Mouse (Mus musculus) forebrain, embryonic 15.5 days (tissue): ENCODE results near the gene Gabbr1. TPM values are rescaled to one million over a fixed set of nuclear protein-coding genes. Genes with fewer than 3 reads are reported as not detected.
A peak's percentile ranks its signal among the peaks of the same experiment; 100 is the strongest.
"Not testable (repeated sequence)": the region's sequence is repeated elsewhere in the genome, so short reads cannot be mapped to it uniquely, and the experiment has no call there.

ENCODE experiments used
- ATAC-seq: fragments of 200-750 bp; cut with Nextera tagmentation; replicated peaks from 2 replicates; pipeline ENCODE4 v1.8.0; 2017; ENCODE audit warnings: mild to moderate bottlenecking, moderate TSS enrichment, moderate library complexity
- H3K27ac ChIP-seq: fragments of 300-500 bp; sonication (generic); replicated peaks from 2 replicates; pipeline ENCODE4 v1.5.1; 2015; ENCODE audit warnings: mild to moderate bottlenecking, inconsistent platforms
- H3K27me3 ChIP-seq: fragments of 300-500 bp; sonication (generic); 2 replicates; pipeline ENCODE4 v1.6.1; 2015; ENCODE audit warnings: inconsistent platforms
- H3K36me3 ChIP-seq: fragments of 300-500 bp; sonication (generic); 2 replicates; pipeline ENCODE4 v1.6.1; 2015; ENCODE audit warnings: mild to moderate bottlenecking, inconsistent platforms
- H3K4me1 ChIP-seq: fragments of 300-500 bp; sonication (generic); 2 replicates; pipeline ENCODE4 v1.6.1; 2015; ENCODE audit warnings: inconsistent platforms
- H3K4me2 ChIP-seq: fragments of 300-500 bp; sonication (generic); replicated peaks from 2 replicates; pipeline ENCODE4 v1.6.1; 2015; ENCODE audit warnings: mild to moderate bottlenecking, inconsistent platforms
- H3K4me3 ChIP-seq: fragments of 300-500 bp; sonication (generic); 2 replicates; pipeline ENCODE4 v1.5.1; 2015; ENCODE audit warnings: mild to moderate bottlenecking, inconsistent platforms
- H3K9ac ChIP-seq: fragments of 300-500 bp; sonication (generic); replicated peaks from 2 replicates; pipeline ENCODE4 v1.6.1; 2015; ENCODE audit warnings: mild to moderate bottlenecking, inconsistent platforms
- H3K9me3 ChIP-seq: fragments of 300-500 bp; sonication (generic); 2 replicates; pipeline ENCODE4 v1.6.1; 2016; ENCODE audit warnings: inconsistent platforms
- WGBS: fragments of 180-500 bp; shearing (Covaris S2); methylation state at CpG from one replicate; pipeline ENCODE4 v1.1.7; 2015; ENCODE audit warnings: mixed read lengths; 5-methylcytosine and 5-hydroxymethylcytosine counted together
- polyA plus RNA-seq: library from polyadenylated mRNA; unstranded; fragments of >200 nt; fragmentation: Nextera tagmentation; extraction: Ambion mirVana; gene quantifications from 2 replicates; pipeline ENCODE4 v1.2.1, GENCODE M21; 2015

The Gabbr1 gene
- polyA plus RNA-seq, 1 experiment from 2014 or later = 53.1 TPM

GRCm38 (mm10) chr17:37018328-37018727 is 27.4 kb upstream of the Gabbr1 start:
- Histone ChIP-seq H3K9ac (no peak overlapping the region), H3K4me1 (no peaks in the 10 kb centered on the region), H3K36me3 (no peaks in the 10 kb centered on the region), H3K27me3 (no peaks in the 10 kb centered on the region), H3K4me2 (no peak overlapping the region), H3K9me3 (no peaks in the 10 kb centered on the region), H3K4me3 (no peak overlapping the region), H3K27ac (0 out of 2 replicates have a peak overlapping the region, but pooled peaks have one; percentile 11)
- ATAC-seq = no peak
- 38% methylated on average over 3 of the region's 3 CpGs for WGBS

- H3K27me3 ChIP-seq, H3K36me3 ChIP-seq, ATAC-seq, H3K4me1 ChIP-seq, H3K9ac ChIP-seq, H3K9me3 ChIP-seq, H3K4me2 ChIP-seq, H3K27ac ChIP-seq, H3K4me3 ChIP-seq: not testable (repeated sequence)
- 95% methylated on average over 5 of the region's 5 CpGs for WGBS
These were observed 26.5 kb upstream of the Gabbr1 start for GRCm38 (mm10) chr17:37019242-37019641.

- WGBS = 75% methylated on average over 9 of the region's 9 CpGs
- no peak within 1 kb of the TSS for H3K4me3 ChIP-seq
- no peaks in the 10 kb centered on the region for H3K27me3 ChIP-seq
- no peak within 1 kb of the TSS for H3K27ac ChIP-seq
- ATAC-seq = no peak
- no peak within 1 kb of the TSS for H3K9ac ChIP-seq
- no peaks in the 10 kb centered on the region for H3K9me3 ChIP-seq
- H3K4me2 ChIP-seq = no peak within 1 kb of the TSS
- no peaks in the 10 kb centered on the region for H3K36me3 ChIP-seq
- peaks cover 3% of the 10 kb centered on the region; the same call in 1 of the 2 replicates for H3K4me1 ChIP-seq
These were observed 22.9 kb upstream of the Gabbr1 start, which contains the start of gene Mog for GRCm38 (mm10) chr17:37022628-37023576. Gene Mog (minus strand): TSS chr17:37023398.

DNA sequence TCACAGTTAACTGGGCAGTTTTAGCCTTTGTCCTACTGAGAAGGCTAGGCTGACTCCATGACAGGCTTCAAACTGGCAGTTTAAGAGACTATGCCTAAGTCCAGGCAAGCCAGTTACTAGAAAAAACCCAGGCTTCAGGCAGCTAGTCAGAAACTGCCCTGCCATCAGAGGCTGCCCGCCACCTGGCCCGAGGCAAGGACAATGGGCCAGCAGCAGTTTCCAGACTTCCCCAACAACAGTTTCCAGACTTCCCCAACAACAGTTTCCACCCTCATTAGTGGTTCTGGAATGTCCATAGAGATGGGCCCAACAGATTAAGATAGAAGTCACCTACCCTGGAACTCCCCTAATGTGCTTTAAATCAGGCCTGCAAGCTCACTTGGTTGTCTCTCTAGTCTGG is 19.3 kb upstream of the Gabbr1 start:
- H3K4me1 ChIP-seq = peaks cover 19% of the 10 kb centered on the region
- no peak overlapping the region for H3K4me3 ChIP-seq
- WGBS = 64% methylated on average over 2 of the region's 2 CpGs
- H3K9ac ChIP-seq = no peak overlapping the region
- H3K27ac ChIP-seq = no peak overlapping the region
- no peak for ATAC-seq
- no peak overlapping the region for H3K4me2 ChIP-seq
- H3K27me3 ChIP-seq = no peaks in the 10 kb centered on the region
- H3K9me3 ChIP-seq = no peaks in the 10 kb centered on the region
- H3K36me3 ChIP-seq = no peaks in the 10 kb centered on the region

GRCm38 (mm10) chr17:37027486-37027885 is 18.3 kb upstream of the Gabbr1 start:
- Histone ChIP-seq H3K4me1 (peaks cover 19% of the 10 kb centered on the region), H3K27me3 (no peaks in the 10 kb centered on the region), H3K4me2 (no peak overlapping the region), H3K27ac (peak overlapping the region; percentile 99), H3K4me3 (no peak overlapping the region), H3K36me3 (no peaks in the 10 kb centered on the region), H3K9me3 (no peaks in the 10 kb centered on the region), H3K9ac (no peak overlapping the region)
- 93% methylated on average over 4 of the region's 4 CpGs for WGBS
- no peak for ATAC-seq

DNA sequence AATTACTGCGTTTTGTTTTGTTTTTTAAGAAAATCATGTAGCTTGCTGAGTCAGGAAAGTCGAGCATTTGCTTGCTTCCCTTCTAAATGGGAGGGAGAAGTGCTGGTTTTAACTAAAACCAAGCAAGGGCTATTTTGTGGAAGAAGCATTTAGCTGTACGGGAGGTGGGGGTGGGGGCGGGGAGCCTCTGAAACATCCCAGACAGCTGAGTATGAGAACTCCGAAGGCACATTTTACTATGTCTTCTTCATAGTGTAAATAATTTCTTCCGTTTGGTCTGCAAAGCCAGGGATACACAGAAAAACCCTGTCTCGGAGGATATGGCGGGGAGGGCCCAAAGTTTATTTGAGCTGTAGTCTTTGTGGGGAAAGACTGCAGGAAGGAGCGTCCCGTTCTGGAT is 17.6 kb upstream of the Gabbr1 start:
- H3K36me3 ChIP-seq = no peaks in the 10 kb centered on the region
- H3K4me3 ChIP-seq = peak overlapping the region; percentile 51
- ATAC-seq = peak; percentile 30
- H3K9me3 ChIP-seq = no peaks in the 10 kb centered on the region
- WGBS = 3% methylated on average over 10 of the region's 10 CpGs
- peak overlapping the region; percentile 53 for H3K9ac ChIP-seq
- H3K4me2 ChIP-seq = peak overlapping the region; percentile 40
- peaks cover 19% of the 10 kb centered on the region for H3K4me1 ChIP-seq
- H3K27me3 ChIP-seq = no peaks in the 10 kb centered on the region
- H3K27ac ChIP-seq = peak overlapping the region; percentile 99

DNA sequence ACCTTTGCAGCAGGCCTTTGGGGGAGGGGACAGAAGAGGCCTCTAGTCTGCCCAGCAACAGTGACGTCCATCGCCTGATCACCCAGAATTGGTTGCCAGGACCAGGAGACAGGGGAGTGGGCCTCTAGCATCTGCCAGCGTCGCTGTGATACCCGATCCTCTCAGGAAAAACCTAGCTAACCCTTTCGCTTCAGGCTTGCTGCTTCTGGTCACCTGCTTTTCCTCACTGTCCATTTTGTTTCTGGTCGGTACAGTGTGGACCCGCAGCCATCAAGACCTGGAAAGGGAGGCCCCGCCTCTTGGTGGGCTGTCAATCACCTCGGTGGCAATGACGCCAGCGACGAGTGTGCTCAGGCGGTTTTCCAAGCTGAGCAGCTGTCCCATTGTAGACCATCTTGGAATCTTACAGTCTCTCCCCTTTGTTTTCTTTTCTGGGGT is 17.1 kb upstream of the Gabbr1 start:
- H3K9ac ChIP-seq = peak overlapping the region; percentile 53
- peak overlapping the region; percentile 99 for H3K27ac ChIP-seq
- WGBS = under 1% methylated on average over 14 of the region's 14 CpGs
- H3K36me3 ChIP-seq = no peaks in the 10 kb centered on the region
- no peaks in the 10 kb centered on the region for H3K27me3 ChIP-seq
- H3K9me3 ChIP-seq = no peaks in the 10 kb centered on the region
- peaks cover 19% of the 10 kb centered on the region for H3K4me1 ChIP-seq
- H3K4me2 ChIP-seq = peak overlapping the region; percentile 40
- peak overlapping the region; percentile 51 for H3K4me3 ChIP-seq
- ATAC-seq = peak; percentile 98

GRCm38 (mm10) chr17:37029162-37029561 is 16.6 kb upstream of the Gabbr1 start:
- Histone ChIP-seq H3K4me2 (peak overlapping the region; percentile 40), H3K27me3 (no peaks in the 10 kb centered on the region), H3K27ac (peak overlapping the region; percentile 99), H3K9me3 (no peaks in the 10 kb centered on the region), H3K9ac (peak overlapping the region; percentile 53), H3K4me3 (peak overlapping the region; percentile 51), H3K36me3 (no peaks in the 10 kb centered on the region), H3K4me1 (peaks cover 19% of the 10 kb centered on the region)
- 57% methylated on average over 8 of the region's 8 CpGs for WGBS
- peak; percentile 32 for ATAC-seq

- H3K9ac ChIP-seq = no peak overlapping the region
- no peaks in the 10 kb centered on the region for H3K36me3 ChIP-seq
- no peak overlapping the region for H3K27ac ChIP-seq
- H3K27me3 ChIP-seq = no peaks in the 10 kb centered on the region
- H3K4me2 ChIP-seq = no peak overlapping the region
- no peaks in the 10 kb centered on the region for H3K9me3 ChIP-seq
- H3K4me3 ChIP-seq = no peak overlapping the region
- ATAC-seq = no peak
- 80% methylated on average over 2 of the region's 2 CpGs for WGBS
- no peaks in the 10 kb centered on the region for H3K4me1 ChIP-seq
These were observed 6.5 kb upstream of the Gabbr1 start for GRCm38 (mm10) chr17:37039127-37039894.

DNA sequence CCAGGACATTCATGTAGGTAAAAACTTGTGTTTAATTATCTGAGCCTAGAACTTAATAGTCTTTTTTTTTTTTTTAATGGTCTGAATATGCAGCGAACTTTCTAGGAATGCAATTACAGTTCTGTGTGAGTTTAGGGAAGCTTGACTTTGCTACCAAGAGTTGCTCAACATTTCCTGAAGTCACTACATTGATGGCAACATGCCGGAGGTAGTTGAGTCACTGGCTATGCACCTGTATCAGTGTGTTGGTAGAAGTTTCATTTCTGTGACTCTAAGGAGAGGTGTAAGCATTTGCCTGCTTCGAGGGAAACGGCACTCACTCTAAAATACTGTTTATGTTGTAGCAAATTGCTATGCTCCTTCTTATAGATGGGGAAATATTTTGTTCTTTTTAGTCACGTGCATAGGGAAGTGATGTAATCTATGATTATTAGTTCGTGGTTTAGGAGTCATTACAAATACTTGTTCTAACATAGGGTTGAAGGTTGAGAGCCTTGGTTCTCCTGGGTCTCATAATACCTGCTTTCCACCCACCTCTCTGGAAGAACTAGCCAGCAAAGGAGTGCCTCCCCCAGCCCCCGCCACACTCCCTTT is 1.0 kb upstream of the Gabbr1 start:
- WGBS = 73% methylated on average over 7 of the region's 7 CpGs
- H3K4me2 ChIP-seq = peak overlapping the region; percentile 91

DNA sequence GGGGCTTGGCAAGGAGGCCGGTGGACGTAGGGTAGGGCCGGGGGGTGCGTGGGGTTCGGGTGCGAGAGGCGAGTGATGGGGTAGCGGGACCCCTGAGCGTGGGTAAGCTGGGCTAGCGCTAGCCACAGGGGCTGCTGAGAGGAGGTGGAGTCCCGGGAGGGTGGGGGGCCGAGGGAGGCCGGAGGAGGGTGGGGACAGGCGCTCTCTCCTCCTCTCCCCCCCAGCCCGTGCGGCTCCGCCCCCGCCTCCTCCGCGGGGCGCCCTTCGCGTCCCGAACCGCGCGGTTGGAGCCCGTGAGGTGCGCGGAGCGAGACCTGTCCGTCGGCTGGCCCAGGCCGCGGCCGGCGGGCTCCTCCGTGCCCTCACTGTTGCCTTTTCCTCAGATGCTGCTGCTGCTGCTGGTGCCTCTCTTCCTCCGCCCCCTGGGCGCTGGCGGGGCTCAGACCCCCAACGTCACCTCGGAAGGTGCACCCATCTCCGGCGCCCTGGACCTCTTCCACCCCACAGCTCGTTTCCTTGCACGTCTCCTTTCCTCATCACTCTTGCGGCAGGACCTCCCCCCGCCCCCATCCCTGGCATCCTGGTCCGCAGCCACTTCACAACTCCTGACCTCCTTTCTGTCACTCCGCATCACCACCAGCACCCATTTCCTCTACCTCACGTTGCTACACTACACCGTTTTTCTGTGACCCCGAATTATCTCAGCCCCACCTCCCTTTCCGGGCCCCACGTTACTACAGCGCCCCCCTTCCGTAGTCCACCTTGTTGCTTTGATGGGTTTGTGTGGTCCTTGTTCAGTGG is 746 bp downstream of the Gabbr1 start:
- peak overlapping the region; percentile 93 for H3K27ac ChIP-seq
- peak overlapping the region; percentile 97 for H3K9ac ChIP-seq
- peak; percentile 62 for ATAC-seq
- peaks cover 52% of the 10 kb centered on the region for H3K4me1 ChIP-seq
- H3K4me2 ChIP-seq = peak overlapping the region; percentile 91
- WGBS = under 1% methylated on average over 55 of the region's 58 CpGs
- no peaks in the 10 kb centered on the region for H3K9me3 ChIP-seq
- H3K27me3 ChIP-seq = no peaks in the 10 kb centered on the region
- no peaks in the 10 kb centered on the region for H3K36me3 ChIP-seq
- peak overlapping the region; percentile 94 for H3K4me3 ChIP-seq

More for the DNA sequence above, 1.0 kb upstream of the Gabbr1 start:
- ATAC-seq = no peak
- H3K36me3 ChIP-seq = no peaks in the 10 kb centered on the region
- peak overlapping the region; percentile 93 for H3K27ac ChIP-seq
- H3K9me3 ChIP-seq = no peaks in the 10 kb centered on the region
- H3K9ac ChIP-seq = peak overlapping the region; percentile 97
- peaks cover 41% of the 10 kb centered on the region for H3K4me1 ChIP-seq
- H3K27me3 ChIP-seq = no peaks in the 10 kb centered on the region
- peak overlapping the region; percentile 94 for H3K4me3 ChIP-seq
